Mouse (Mus musculus): ENCODE measurements around the gene Prss27.
"Not testable (repeated sequence)": the region's sequence is repeated elsewhere in the genome, so short reads cannot be mapped to it uniquely, and the experiment has no call there.

The Prss27 gene

DNA sequence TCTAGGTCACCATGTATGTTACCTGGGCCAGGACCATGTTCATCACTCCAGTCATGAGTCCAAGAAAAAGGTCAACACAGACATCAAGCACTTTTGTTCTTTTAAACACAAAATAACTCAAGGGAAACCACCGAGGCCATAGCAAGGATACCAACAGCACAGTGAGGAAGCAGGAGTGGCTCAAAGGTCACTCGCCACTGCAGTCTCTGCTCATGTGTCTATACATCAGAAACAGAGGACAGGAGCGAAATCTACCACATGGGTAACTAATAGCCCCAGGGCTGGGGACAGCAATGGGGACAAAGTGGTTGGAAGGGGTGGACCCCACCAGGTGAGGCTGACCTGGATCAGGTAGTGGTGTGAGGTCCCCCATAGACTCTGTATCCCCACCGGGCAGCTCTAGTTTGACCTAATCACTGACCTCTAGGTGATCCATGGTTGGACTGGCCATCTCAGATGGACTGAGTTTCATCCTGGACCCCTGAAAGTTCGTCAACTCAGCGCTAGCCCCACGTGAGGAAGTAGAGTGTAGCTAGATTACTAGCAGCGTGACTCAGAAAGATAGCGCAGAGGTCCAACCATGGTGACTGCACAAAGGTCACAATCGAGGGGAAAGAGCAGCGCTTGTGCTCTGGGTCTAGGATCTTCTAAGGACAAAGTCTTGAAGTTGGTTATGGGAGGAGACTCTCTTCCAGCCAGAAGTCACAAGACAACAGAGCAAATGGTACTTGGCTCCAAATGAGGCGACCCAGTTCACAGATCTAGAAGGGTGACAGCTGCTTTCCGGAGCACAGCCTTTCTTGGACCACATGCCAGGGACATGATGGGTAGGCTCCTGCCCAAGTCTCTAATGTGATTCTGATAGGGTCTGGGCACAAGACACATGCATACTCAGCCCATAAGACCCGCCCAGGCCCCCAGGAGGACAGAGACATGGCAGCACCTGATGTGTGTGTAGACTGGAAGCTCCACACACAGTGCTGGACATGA, 19.0 kb downstream of the Prss27 start:
- no peak for DNase-seq (ENCODE audit: low read depth, low spot score)
- Histone ChIP-seq H3K36me3 (ENCODE audit: control insufficient read depth, insufficient read depth, low read length, poor library complexity, severe bottlenecking) (peaks cover 13% of the 10 kb centered on the region), H3K27me3 (ENCODE audit: control insufficient read depth, insufficient read depth, low read length, poor library complexity, severe bottlenecking) (no peaks in the 10 kb centered on the region)

DNA sequence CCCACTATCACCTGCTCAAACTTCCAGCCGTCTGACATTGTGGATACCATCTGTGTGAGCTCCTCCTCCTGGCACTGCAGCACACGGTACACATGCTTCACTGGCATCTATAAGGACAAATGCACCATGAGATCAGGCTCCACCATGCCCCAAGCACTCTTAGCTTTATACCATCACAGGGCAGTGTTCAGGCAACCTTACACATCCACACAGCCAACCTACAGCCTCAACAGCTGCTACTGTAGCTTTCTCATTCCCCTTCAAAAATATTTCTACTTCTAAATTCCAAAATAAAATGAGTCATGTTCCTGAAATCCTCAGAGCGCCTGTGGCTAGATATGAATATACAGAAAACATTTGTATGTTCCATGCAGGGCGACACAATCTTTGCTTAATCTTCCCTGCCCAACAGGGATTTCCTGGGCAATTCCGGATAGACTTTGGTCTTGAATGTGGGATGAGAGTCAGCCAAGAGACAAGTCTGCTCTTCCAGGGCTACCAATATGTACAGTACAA, 19.8 kb downstream of the Prss27 start:
- peaks cover 13% of the 10 kb centered on the region for H3K36me3 ChIP-seq (ENCODE audit: control insufficient read depth, insufficient read depth, low read length, poor library complexity, severe bottlenecking)
- no peaks in the 10 kb centered on the region for H3K27me3 ChIP-seq (ENCODE audit: control insufficient read depth, insufficient read depth, low read length, poor library complexity, severe bottlenecking)
- DNase-seq (ENCODE audit: low read depth, low spot score) = no peak

DNA sequence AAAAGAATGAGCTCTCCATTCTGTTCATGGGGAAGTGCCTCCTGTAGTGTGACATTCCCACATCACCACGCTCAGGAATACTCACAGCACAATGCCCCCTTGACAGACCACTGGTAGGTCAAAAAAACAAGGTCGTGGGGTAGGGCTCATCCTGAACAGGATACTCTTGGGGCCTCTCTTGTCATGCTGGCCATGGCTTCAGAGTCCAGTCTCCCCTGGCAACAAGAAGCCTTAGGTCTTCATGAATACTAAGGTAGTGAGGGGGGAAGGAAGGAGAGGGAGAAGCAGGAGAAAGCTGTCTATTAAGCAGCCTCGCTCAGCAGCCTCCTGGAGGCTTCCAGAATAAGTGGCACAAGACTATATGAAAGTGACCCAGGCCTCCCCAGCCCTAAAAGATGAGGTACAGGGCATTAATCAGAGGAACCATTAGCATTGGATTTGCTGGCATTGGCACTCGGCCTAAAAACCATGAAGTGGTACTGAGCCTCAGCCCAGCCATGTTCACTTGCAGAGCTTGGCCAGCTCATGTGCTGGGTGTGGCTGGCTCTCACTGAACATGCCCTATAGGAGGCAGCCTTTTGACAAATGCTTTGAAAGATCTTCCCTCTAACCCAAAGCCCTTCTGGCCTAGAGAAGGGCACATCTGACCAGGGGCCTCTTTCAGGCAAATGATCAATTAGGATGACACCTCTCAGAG, 24.7 kb downstream of the Prss27 start:
- no peaks in the 10 kb centered on the region for H3K27me3 ChIP-seq (ENCODE audit: control insufficient read depth, insufficient read depth, low read length, poor library complexity, severe bottlenecking)
- peaks cover 2% of the 10 kb centered on the region for H3K36me3 ChIP-seq (ENCODE audit: control insufficient read depth, insufficient read depth, low read length, poor library complexity, severe bottlenecking)
- DNase-seq (ENCODE audit: low read depth, low spot score) = no peak

DNA sequence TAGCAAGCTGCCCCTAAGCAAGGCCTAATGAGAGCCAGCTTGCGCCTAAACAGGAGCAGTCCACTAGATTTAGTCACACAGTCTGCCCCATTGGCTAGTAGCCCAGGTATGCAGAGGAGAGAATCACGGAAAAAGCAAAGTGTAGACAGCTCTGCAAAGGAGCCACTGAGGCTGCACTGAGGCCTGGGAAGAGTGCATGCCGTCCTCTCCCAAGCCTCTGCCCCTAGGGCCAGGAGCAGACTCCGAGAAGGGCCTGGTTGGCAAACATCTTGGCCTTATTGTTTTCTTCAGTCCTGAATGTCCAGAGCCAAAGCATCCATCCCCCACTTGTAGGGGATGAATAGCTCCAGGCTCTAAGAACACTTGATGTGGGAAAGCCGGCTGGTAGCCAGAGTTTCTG, 30.3 kb downstream of the Prss27 start:
- Histone ChIP-seq H3K36me3 (ENCODE audit: control insufficient read depth, insufficient read depth, low read length, poor library complexity, severe bottlenecking) (peaks cover 2% of the 10 kb centered on the region; the same call in 1 of the 2 replicates), H3K27me3 (ENCODE audit: control insufficient read depth, insufficient read depth, low read length, poor library complexity, severe bottlenecking) (no peaks in the 10 kb centered on the region)
- no peak for DNase-seq (ENCODE audit: low read depth, low spot score)

DNA sequence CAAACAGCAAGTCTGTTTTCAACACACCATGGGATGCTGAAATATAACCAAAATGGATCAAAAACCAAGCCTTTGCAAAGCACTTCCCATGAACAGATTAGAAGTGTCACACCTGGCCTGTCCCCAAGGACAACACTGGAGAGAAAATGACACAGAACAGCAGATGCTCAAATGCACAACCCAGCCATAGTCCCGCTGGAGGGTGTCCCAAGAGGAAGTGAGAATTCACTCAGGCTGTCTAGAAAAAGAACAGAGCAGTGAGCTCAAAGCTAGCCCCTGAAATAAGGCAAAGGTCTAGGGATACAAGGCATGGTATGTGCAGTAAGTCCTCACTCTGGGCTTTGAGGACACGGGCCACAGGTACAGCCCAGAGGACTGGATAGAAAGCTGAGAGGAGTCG, 31.6 kb downstream of the Prss27 start:
- H3K27me3 ChIP-seq (ENCODE audit: control insufficient read depth, insufficient read depth, low read length, poor library complexity, severe bottlenecking) = no peaks in the 10 kb centered on the region
- peak; percentile 26 for DNase-seq (ENCODE audit: low read depth, low spot score)
- H3K36me3 ChIP-seq (ENCODE audit: control insufficient read depth, insufficient read depth, low read length, poor library complexity, severe bottlenecking) = peaks cover 2% of the 10 kb centered on the region; the same call in 1 of the 2 replicates

DNA sequence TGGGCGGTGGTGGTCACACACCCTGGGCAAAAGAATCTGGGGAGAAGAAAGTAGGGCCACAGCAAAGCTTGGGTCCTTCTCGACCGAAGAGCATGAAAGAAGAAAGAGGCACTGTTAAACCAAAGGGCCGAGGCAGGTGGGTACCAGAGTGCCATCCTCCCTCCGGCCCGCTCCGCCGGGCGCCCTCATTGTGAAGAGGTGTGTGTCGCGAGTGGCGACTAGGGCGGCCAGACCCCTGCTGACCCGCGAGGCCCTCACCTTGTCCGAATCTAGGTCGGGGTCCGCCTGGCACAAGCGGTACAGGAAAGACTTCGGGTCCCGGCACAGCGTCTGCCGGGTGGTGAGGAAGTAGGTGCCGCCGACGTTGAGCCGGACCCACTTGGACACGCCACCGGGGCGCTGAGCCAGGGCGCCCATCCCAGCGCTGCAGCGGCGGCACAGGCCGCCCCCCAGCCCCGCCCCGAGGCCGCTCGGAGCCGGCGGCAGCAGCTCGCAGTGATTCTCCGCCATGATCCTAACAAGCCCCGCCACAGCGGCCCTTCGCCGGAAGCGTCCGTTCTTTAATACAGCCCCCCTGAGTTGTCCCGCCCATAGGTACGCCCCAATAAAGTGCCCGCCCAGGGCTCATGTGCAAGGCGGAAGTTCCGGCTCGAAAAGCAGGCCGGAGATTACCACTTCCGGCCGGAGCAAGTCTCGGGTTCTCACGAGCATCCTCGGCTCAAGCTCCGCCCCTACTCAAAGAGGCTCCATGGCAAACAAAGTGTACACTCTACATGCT, 35.2 kb downstream of the Prss27 start, which contains the start of gene Kctd5:
Kctd5 (minus strand) TSS at position 567 of the 778 bp plus-strand sequence.
- no peaks in the 10 kb centered on the region for H3K27me3 ChIP-seq (ENCODE audit: control insufficient read depth, insufficient read depth, low read length, poor library complexity, severe bottlenecking)
- peaks cover 3% of the 10 kb centered on the region; the same call in 1 of the 2 replicates for H3K36me3 ChIP-seq (ENCODE audit: control insufficient read depth, insufficient read depth, low read length, poor library complexity, severe bottlenecking)
- DNase-seq (ENCODE audit: low read depth, low spot score) = peak; percentile 97

DNA sequence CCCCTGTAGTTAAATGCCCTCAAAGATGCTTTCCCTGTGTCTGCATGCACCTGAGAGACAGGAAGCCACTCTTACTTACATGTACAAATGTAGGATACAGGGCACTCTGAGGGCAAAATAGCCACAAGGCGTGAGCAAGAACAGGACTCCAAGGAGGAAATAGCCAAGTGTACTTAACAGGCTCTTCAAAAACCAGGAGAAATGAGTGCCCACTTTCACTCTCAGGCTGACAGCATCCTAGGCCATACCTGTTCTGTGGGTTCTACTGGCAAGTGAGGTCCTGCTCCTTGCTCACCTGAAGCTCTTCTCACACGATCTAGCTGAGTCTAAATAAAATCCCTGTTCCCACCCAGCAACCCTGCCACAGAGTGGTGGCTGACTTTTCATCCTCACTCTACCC, 39.2 kb downstream of the Prss27 start:
- DNase-seq (ENCODE audit: low read depth, low spot score) = no peak
- Histone ChIP-seq H3K36me3 (ENCODE audit: control insufficient read depth, insufficient read depth, low read length, poor library complexity, severe bottlenecking) (peaks cover 4% of the 10 kb centered on the region), H3K27me3 (ENCODE audit: control insufficient read depth, insufficient read depth, low read length, poor library complexity, severe bottlenecking) (no peaks in the 10 kb centered on the region)

DNA sequence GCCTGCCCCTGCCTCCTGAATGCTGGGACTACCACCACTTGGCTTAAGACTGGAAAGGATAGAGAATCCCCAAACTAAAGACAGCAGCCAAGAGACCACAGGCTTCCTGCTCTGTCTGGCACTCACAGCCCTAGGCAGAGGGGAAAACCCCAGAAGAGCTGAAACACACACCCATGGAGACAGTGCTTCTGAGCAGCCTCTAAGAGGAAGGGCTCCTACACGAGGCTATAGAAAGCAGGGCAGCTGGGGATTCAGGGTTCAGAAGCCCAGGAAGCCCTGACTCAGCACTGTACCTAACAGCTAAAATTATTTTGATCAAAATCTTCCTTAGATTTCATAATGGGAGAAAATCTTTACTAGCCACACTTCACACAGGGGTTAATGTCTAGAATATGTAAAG, 46.6 kb downstream of the Prss27 start:
- H3K36me3 ChIP-seq (ENCODE audit: control insufficient read depth, insufficient read depth, low read length, poor library complexity, severe bottlenecking) = peaks cover 8% of the 10 kb centered on the region
- H3K27me3 ChIP-seq (ENCODE audit: control insufficient read depth, insufficient read depth, low read length, poor library complexity, severe bottlenecking) = no peaks in the 10 kb centered on the region
- DNase-seq (ENCODE audit: low read depth, low spot score) = no peak

DNA sequence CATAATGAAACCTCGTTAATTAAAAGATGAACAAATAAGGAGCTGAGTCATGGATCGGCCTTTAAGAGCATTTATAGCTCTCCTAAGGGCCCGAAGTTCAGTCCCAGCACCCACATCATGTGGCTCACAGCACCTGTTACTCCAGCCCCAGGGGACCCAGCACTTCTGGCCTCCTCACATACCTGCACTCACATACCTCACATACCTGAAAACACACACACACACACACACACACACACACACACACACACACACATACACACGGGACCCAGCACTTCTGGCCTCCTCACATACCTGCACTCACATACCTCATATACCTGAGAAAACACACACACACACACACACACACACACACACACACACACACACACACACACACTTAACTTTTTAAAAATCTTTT, 48.5 kb downstream of the Prss27 start:
- H3K27me3 ChIP-seq (ENCODE audit: control insufficient read depth, insufficient read depth, low read length, poor library complexity, severe bottlenecking); DNase-seq (ENCODE audit: low read depth, low spot score): not testable (repeated sequence)
- peaks cover 11% of the 10 kb centered on the region for H3K36me3 ChIP-seq (ENCODE audit: control insufficient read depth, insufficient read depth, low read length, poor library complexity, severe bottlenecking)

DNA sequence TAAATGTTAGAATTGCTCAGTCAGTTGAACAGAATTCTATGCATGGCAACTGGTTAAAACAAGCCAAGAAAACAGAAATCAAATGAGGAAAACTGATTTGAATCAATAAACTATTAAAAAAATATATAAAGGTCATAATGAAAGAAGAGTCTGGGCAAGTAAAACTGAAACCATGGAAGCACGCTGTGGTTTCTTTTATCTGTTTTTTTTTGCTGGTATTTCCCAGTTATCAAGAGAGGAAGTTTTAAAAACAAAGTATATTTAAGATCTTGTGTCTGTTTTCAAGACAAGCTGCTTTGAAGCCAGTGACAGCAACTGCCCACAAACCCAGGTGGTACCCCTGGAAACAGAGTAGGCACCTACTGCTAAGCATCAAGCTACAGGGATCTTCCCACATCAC, 52.6 kb downstream of the Prss27 start:
- Histone ChIP-seq H3K36me3 (ENCODE audit: control insufficient read depth, insufficient read depth, low read length, poor library complexity, severe bottlenecking) (peaks cover 16% of the 10 kb centered on the region), H3K27me3 (ENCODE audit: control insufficient read depth, insufficient read depth, low read length, poor library complexity, severe bottlenecking) (no peaks in the 10 kb centered on the region)
- DNase-seq (ENCODE audit: low read depth, low spot score) = no peak
